Mouse (Mus musculus): Measurements from ENCODE around the gene Bpifa1. TPM values are rescaled to one million over a fixed set of nuclear protein-coding genes. Genes with fewer than 3 reads are reported as not detected.

Bpifa1 gene
- total RNA-seq, 2 experiments from 2014 or later, result not detected

GRCm38 (mm10) chr2:154193994-154194504 lies 51.4 kb downstream of the Bpifa1 start:
- DNase-seq, result no peak

GRCm38 (mm10) chr2:154197036-154197435 lies 54.4 kb downstream of the Bpifa1 start:
- intact Hi-C loops (cut with DNase I), result no loop called here
- DNase-seq, result no peak

More at GRCm38 (mm10) chr2:154193994-154194504, 51.4 kb downstream of the Bpifa1 start:
- intact Hi-C loops (cut with DNase I), result loop anchor here (2.0 kb wide), 1 partner anchor 13 kb away; no protein-coding TSS in a partner anchor

Other genes starting within 250 kb of the Bpifa1 start
- not detected for gene Bpifb6, start 242.5 kb upstream of the Bpifa1 start, total RNA-seq (2021)
- not detected for gene Bpifb3, start 224.7 kb upstream of the Bpifa1 start, total RNA-seq (2021)
- not detected for gene Bpifb4, start 204.7 kb upstream of the Bpifa1 start, total RNA-seq (2021)
- not detected for gene Bpifa6, start 167.9 kb upstream of the Bpifa1 start, total RNA-seq (2021)
- not detected for gene Bpifa2, start 134.6 kb upstream of the Bpifa1 start, total RNA-seq (2021)
- not detected for gene Bpifa3, start 12.5 kb upstream of the Bpifa1 start, total RNA-seq (2021)
- gene Bpifa5, start 19.7 kb downstream of the Bpifa1 start, total RNA-seq (2021), result not detected
- gene Bpifb1, start 47.9 kb downstream of the Bpifa1 start, total RNA-seq (2021), result not detected
- not detected for gene Bpifb5, start 80.9 kb downstream of the Bpifa1 start, total RNA-seq (2021)
- gene Bpifb9a, start 115.0 kb downstream of the Bpifa1 start, total RNA-seq (2021), result not detected
- gene Bpifb9b, start 164.3 kb downstream of the Bpifa1 start, total RNA-seq (2021), result not detected
- gene Cdk5rap1, start 230.1 kb downstream of the Bpifa1 start, total RNA-seq (2021), result 10 to 100 TPM; 20.4 to 23.7 TPM